Comparison of ENCODE assay signal across 26 mouse cellular contexts in genomic region chr5:66842776-66843175, GRCm38 (mm10).
DNase-seq lines count a peak whose midpoint lies in the region; TF ChIP-seq lines count a peak whose summit lies in the region.
"Had no signal": no experiment of that assay in that cellular context is flagged by ENCODE, and none has a peak within 500 bp of the region (broad histone marks: within the 10 kb centered on the region; RNA-seq: fewer than 3 reads in every experiment).

No protein-coding gene starts in this region.

- H3K4me3 ChIP-seq in gastrocnemius, adult 2 months: no peak overlapping the region
- H3K4me3 ChIP-seq: erythroblast, embryonic 14.5 days; heart, embryonic 12.5 days; hindbrain, embryonic 13.5 days; limb, embryonic 13.5 days; liver, embryonic 12.5 days had no signal

- peak overlapping the region; percentile 81 for H3K27ac ChIP-seq in gastrocnemius, adult 2 months
- H3K27ac ChIP-seq: hindbrain, embryonic 13.5 days; kidney, postnatal 0 days; limb, embryonic 13.5 days; liver, embryonic 12.5 days; stomach, postnatal 0 days had no signal

- DNase-seq in gastrocnemius, adult 2 months: peak; percentile 37
- DNase-seq in gastrocnemius, postnatal 14 days: no peak
- peak; percentile 30 to 31 for DNase-seq in heart, adult 9 months (ENCODE audit: low spot score in 2 of 2)
- DNase-seq in heart, postnatal 14 days: no peak
- peak; percentile 30 for DNase-seq in adrenal gland, postnatal 25 days
- no peak for DNase-seq in thymus, postnatal 14 days
- no peak for DNase-seq in right cerebral cortex, adult 2 months (ENCODE audit: low spot score in 2 of 2)
- DNase-seq: B cell, adult 2 months; cerebellum, adult 18-20 months; cerebellum, postnatal 10 days; forebrain, postnatal 0 days; gastrocnemius, postnatal 10 days; kidney, adult 8-10 months; kidney, postnatal 4 days; liver, postnatal 0 days; lung, postnatal 36 days; right cerebral cortex, adult 18-20 months; right cerebral cortex, postnatal 4 days; thymus, adult 2 months had no signal

- intact Hi-C loops in gastrocnemius, adult 2 months (cut with DNase I): loop anchor here (5.0 kb wide), 2 partner anchors 95 to 140 kb away; partner anchors contain the start of gene Limch1
- intact Hi-C loops in gastrocnemius, postnatal 14 days (cut with DNase I; ENCODE audit: low total_unique reads): no loop called here
- intact Hi-C loops in heart, postnatal 14 days (cut with DNase I): loop anchor here (5.0 kb wide), 1 partner anchor 80 kb away; no protein-coding TSS in a partner anchor

- TF ChIP-seq CTCF in gastrocnemius, adult 2 months (IDR thresholded peaks at IDR 0.05): no peak

Comparison
In these comparisons a context has a peak if more than half of its experiments do, and no peak if none do; other contexts are left out.
1. DNase-seq: peak in gastrocnemius, adult 2 months (single experiment), heart, adult 9 months (2 of 2) and adrenal gland, postnatal 25 days (single experiment); none in gastrocnemius, postnatal 14 days (single experiment), heart, postnatal 14 days (0 of 2), thymus, postnatal 14 days (single experiment) and right cerebral cortex, adult 2 months (0 of 2).